Mouse (Mus musculus) adipocyte (in vitro differentiated cells): ENCODE data around the gene Endou.
"Not testable (repeated sequence)": the region's sequence is repeated elsewhere in the genome, so short reads cannot be mapped to it uniquely, and the experiment has no call there.

Source experiments
- DNase-seq: peaks from one replicate; pipeline ENCODE4 v3.0.0-alpha.2; 2016; ENCODE audit warnings: low spot score

Gene Endou

DNA sequence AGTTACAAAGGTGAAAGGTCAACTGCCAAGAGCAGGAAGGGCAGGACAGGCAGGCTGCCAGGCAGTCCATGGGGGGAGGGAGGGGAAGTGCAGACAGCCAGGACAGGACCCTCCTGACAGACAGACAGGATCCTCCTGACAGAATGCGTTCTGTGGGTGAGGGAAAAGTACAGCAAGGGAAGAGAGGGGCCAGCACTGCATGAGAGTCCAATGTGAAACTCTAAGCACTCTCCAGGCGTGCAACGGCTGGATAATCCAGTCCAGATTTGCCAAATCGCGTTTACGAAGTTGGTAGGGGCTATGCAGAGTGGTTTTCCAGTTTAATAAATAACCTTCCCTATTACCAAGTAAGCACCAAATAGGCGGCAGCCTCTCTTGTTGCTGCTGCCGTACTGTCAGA is 49.1 kb downstream of the Endou start:
- DNase-seq: no peak

DNA sequence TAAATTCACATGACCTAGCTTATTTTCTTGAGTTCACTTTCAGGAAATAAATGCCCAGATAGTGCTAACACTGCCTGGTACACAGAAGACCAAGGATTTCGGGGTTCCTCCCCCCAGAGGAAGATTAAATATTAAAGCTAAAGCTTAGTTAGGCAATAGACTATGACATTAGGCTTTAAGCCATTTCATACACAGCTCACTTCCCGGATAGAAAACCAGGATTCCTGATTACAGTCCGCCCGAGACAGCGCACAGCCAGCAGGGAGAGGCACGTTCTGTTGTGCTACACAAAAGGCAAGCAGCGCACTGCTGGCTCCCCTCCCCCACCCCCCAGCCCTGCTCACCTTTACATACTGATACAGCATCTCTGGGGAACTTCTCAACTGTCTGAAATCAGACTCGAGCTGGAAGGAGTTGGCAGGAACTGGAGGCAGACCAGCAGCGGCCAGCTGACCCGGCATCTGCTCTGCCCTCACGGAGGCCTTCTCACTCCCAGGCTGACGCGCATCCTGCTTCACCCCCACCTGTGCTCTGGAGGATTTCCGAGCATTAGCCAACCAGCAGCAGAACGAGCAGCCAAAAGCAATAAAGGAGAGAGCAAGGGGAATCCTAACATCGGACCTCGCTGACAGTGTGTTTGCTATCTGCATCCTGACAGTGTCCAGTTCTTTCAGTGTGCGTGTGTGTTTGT is 51.0 kb downstream of the Endou start:
- DNase-seq: no peak

DNA sequence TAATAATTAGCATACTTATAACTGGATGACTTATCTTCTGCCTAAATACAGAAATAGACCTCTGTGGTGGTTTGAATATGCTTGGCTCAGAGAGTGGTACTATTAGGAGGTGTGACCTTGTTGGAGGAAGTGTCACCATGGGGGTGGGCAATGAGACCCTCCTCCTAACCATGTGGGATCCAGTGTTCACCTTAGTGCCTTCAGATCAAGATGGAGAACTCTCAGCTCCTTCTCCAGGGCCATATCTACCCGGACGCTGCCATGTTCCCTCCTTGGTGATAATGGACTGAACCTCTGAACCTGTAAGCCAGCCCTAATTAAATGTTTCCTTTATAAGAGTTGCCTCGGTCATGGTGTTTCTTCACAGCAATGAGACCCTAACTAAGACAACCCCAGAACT is 53.8 kb downstream of the Endou start:
- DNase-seq: no peak

DNA sequence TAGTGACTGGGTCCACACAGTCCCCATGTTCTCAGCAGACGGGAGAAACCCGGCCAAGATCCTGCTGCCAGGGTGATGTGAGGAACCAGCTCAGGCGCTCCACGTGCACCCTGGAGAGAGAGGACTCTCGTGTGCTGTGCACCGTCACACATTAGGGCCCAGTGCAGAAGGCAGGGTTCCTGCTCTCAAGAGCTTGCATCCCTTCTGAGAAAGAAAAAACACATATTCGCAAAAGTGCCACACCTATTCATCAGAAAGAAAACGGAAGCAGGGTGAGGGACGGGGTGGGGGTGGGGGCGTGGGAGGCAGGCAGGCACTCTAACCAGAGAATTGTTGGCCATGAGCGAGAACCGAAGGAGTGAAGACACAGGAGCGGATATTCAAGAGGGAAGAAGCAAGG is 55.2 kb downstream of the Endou start:
- DNase-seq: no peak

DNA sequence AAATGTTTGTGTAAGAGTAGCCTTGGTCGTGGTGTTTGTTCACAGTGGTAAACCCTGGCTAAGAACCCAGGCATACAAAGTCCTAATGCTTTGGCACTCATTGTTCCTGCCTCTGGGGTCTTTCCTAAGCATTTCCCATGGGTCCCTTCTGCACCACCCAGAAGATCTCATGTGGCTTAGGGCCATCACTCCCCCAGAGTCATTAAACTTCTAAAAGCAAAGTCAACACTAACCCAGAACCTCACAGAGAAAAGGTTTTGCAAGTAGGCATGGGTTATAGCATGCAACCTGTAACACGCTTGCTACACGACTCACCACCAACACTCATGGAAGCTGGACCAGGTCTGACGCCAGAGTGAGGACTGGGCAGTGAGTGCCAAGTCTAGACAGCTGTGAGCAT is 56.7 kb downstream of the Endou start:
- no peak for DNase-seq

DNA sequence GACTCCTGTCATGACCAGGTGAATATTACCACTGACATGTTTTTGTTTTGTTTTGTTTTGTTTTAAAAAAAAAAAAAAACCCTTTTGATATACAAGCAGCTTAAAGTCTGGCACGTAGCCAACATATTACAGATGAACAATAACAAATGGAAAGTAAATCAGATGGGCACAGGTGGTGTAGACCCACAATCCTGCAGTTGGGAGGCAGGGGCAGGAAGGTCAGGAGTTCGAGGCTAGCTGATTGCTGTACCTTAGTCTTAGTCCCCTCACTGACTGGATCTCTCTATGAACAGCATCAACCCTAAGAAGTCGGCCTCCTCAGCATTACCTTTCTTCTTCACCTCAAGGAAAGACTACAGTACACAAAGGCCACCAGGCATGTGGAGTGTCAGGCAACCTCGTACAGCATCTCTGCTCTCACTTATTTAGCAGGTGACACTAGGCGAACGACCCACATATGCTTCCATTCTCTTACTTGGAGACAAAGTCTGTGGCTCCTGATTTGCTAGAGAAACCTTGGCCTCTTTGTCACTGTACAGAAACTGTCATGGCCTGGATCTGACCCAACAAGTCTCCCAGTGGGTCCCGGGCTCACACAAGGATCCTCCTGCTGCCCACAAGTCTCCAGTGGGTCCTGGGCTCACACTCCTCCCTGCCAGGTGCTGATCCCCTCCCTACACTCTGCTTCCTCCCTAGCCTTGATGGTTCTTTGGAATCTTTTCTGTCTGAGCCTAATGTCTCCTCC is 57.7 kb downstream of the Endou start:
- DNase-seq: no peak

DNA sequence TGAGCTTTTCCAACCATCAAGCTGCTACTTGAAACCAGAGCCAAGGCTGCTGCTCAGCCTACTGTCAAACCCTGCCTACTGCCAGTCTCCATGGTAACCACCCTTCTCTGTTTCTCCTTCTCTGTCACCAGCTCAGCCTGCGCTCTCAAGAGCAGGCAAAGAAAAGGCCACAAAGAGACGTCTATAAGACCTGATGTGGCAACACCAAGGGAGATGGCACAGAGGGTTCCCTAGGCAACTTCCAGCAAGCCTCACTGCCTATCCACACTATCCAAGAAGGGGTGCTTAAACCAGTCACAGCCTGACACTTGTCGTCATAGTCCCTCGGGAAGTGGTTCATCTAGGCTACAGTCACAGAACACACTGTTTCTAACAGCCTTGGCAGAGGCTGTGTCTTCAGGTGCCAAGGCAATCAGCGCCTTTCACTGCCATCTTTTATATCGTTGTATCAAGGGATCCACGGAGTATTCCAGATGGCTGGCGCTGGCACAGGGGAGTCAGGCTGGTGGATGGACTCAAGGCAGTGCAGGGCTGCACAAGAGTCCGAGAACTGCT is 58.9 kb downstream of the Endou start:
- DNase-seq: peak; percentile 37

DNA sequence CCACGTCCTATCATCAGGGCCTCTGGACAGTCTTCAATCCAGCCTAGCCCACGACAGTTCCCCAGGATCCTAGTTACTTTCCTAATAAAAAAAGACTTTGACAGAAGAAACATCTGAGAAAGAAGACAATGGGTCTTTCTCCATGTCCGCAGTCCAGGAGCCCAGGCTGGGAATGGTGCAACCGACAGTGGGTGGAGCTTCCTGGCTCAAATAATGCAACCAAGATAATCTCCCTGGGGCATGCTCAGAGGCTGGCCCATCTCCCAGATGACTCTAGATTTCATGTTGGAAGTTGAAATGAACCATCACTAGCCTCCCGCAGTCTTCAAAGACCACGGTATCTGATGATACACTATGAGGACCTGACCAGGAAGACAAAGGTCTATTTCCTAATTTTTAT is 60.6 kb downstream of the Endou start:
- peak; percentile 79 for DNase-seq

DNA sequence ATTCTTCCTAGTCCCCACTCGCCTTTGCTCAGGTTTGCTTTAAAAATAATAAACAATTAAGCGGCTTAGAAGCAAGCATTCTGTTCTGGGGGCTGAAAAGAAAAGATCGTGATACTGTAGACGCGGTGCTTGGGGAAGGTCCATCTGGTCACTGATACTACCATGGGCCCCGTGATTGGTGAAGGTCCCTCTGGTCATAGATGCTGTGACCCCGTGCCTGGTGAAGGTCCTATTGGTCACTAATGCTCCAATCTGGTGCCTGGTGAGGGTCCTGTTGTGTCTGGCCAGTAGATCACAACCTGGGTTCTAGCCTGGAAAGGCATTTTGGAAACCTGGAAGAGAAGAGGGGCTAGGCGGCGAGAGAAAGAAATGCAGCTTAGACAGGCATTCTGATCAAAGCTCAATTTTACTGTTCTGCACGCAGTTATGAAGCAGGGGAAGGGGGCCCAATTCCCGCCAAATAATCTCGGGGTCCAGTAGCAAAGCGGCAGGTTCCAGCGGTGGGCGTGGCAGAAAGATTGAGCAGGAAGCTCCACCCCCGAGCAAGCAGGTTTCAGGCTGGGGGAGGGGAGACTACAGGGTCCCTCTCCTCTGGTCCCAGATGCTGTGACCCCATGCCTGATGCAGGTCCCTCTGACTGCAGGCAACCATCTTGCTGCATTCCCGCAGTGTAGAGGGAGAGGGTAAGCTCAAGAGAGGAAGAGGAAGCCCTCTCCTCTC is 62.8 kb downstream of the Endou start:
- not testable (repeated sequence) for DNase-seq

DNA sequence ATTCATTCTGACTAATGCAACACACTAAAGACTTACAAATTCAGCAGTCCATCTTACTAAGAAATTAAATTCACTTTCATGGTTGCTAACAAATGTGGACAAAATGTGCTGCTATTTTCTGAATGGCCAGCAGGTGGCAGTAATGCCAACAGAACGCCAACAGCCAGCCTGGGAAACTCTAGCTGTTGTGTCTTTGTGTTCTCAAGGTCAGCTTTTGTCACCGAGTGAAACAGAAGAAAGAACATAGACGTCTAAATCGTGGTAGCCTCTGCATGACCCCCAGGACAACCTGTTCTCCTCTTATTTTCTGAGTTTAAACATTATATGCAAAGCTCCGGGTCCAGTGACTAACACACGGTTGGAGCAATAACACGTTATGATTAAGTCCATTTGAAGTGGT is 63.7 kb downstream of the Endou start:
- peak; percentile 89 for DNase-seq

DNA sequence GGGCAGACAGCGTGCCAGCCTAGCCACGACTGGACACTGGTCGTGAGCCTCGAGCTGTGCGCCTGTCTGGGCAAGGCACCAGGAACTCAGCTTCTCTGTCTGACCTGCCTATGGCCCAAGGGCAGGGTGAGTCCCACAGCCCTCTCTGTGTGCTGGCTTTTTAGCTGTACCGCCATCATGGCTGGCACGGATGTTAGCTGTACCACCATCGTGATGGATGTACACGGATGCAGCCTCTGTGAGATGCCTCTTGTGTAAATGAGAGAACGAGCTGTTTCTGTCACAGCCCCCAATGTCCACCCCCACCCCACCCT is 64.7 kb downstream of the Endou start:
- no peak for DNase-seq

DNA sequence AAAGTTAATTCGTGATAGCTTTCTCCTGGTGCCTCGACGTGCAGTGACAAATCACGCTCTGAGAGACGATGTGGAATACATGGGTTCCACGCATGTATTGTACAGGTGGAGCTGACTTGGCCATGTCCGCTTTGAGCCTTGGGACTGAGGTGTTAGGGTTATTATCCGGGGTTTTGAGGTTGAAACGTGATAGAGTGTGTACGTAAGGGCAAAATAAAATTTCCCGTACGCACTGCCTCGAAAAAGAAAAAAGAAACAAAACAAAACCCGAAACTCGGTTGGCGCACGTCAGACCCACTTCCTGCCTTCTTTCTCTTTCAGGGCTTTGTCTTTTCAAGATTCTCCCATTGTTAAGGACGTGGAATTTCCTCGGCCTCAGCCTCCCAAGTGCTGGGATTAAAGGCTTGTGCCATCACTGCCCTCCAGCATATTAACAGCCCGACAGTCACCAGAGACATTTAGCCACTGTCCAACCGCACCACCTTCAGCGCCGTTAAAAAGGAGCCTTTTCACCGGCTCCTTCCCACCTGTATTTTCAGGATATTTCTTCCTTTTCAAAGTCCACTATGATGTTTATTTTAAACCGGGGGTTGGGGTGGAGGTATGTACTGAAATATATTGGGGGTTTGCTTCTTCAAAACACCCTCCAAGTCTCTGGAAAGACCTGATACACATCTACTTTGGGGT is 65.2 kb downstream of the Endou start:
- DNase-seq: no peak

DNA sequence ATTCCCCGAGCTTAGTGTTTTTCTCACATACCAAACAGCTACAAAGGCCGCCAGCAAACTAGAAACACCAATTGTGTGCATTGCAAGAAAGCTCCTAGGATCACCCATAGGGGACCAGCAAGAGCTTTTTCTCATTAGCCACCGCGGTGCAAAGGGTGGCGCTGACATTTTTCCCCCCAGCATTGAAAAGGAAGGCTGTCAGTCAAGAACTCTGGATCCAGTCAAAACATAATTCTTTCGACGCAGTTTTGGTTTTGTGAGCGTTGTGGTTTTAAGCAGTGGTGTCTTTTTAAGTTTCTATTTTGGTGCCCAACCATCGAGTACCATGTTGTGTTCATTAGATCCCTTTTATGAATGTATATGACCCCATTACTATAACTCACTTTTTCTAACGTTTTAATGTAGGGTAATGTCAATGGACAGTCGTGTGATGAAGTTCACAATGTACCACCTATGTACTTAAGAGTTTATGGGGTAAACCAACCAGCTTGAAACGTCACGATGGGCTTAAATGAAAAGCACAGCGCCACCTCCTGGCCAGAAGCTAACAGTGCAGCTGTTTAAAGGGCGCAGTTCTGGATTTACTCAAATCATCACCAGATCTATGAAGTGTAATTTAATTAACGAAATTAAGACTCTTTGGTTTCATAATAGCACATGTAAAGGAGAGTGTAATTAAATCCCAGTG is 66.0 kb downstream of the Endou start:
- no peak for DNase-seq

DNA sequence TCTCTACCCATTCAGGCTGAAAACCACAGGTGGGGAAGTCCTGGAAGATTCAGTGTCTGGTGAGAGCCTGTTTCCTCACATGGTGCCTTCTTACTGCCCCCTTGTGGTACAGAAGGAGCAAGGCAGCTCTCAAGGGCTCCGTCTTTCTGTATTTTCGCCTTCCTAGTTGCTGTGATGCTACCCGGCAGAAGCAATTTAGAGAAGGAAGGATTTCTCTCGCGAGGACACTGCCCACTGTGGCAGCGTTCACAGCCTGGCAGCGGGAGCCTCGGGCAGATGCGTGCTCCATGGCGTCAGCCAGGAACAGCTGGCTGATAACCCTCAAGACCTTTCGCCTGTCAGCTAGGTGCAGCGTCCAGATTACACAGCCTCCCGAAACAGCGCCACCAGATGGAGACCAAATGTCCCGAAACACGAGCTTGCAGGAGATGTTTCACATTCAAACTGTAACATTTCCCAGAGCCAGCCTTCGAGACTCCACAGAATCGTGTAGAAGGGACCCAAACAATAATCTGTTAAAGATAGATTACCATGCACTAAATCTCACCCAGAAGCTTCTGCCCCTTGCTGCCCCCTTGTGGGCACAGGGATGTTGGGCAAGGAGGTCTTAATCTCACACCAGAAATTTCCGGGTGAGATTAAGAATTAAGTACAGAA is 67.3 kb downstream of the Endou start:
- peak; percentile 83 for DNase-seq
